Mouse (Mus musculus): Measurements from ENCODE around the gene Arhgap27. TPM values are rescaled to one million over a fixed set of nuclear protein-coding genes. Genes with fewer than 3 reads are reported as not detected.

Gene Arhgap27
- 32.7 and 46.9 TPM in 2 replicates for polyA plus RNA-seq (2012; rRNA removed)

DNA sequence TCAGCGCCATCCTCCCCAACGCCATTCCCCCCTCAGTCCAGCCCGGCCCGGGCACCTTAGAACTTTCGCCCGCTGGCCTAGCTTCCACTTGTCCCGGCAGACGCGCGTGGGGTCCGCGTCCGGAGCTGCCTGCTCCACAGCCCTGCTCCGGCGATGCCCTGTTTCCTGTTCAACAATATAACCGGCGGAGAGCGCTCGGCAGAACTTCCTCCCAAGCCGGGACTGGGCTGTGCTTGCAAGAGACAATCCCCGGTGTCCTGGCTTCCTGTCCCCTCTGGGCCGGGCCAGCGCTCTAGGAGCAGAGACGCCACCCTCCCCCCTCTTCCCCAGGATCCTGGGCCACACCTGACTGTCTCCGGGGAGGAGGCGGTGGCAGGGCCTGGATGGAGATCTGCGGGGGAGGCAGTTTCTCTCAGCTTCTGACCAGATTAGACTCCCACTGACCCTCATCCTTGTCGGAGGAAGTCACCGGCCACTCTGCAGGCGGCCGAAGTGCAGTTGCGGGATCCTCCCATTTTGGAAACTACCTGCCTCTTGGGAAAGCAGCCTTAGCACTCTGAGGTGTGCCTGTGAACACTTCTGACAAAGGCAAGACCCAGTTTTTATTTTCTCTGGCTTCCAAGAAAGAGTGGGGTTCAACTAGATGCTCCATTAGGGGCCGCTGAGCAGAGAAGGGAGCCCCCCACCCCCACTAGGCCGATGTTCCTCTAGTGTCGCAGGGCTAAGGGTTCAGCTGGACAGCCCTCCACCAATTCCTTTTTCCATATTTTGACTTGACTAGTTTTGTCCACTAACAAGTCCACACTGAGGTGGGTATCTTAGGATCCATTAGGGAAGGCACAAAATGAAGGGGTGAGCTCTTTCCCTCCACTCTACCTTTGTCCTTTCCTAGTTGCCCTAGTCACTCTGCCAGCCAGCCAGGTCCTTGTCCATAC is at the start of gene Arhgap27:
TSS of gene Arhgap27 (minus strand) at position 479 of the 935 bp plus-strand sequence.

GRCm38 (mm10) chr11:103411981-103412949 is 48.8 kb upstream of the Arhgap27 start, which contains the start of gene Plekhm1:
Gene Plekhm1 (minus strand): TSS chr11:103412687.

Other genes with a start within 250 kb of the Arhgap27 start
- gene Hexim1, start 247.5 kb downstream of the Arhgap27 start, polyA plus RNA-seq (2012; rRNA removed) = 18.9 and 19.4 TPM in 2 replicates
- 7.4 and 9.3 TPM in 2 replicates for gene Hexim2, start 231.3 kb downstream of the Arhgap27 start, polyA plus RNA-seq (2012; rRNA removed)
- 4.5 and 4.9 TPM in 2 replicates for gene Fmnl1, start 192.6 kb downstream of the Arhgap27 start, polyA plus RNA-seq (2012; rRNA removed)
- 0.13 and 0.34 TPM in 2 replicates for gene 1700023F06Rik, start 155.1 kb downstream of the Arhgap27 start, polyA plus RNA-seq (2012; rRNA removed)
- not detected in 2 replicates for gene Spata32, start 145.3 kb downstream of the Arhgap27 start, polyA plus RNA-seq (2012; rRNA removed)
- 14.6 and 15.5 TPM in 2 replicates for gene Map3k14, start 96.2 kb downstream of the Arhgap27 start, polyA plus RNA-seq (2012; rRNA removed)
- gene Plekhm1, start 49.0 kb upstream of the Arhgap27 start, polyA plus RNA-seq (2012; rRNA removed) = 18.2 and 19.9 TPM in 2 replicates
- gene Lrrc37a, start 140.9 kb upstream of the Arhgap27 start, polyA plus RNA-seq (2012; rRNA removed) = not detected in 2 replicates